Mouse (Mus musculus) layer of hippocampus, adult 11-12 months (tissue): ENCODE measurements around the gene Fcrla.

Experiments used
- DNase-seq: peaks from one replicate; pipeline ENCODE4 v3.0.0; 2022; ENCODE audit warnings: low spot score

Gene Fcrla

DNA sequence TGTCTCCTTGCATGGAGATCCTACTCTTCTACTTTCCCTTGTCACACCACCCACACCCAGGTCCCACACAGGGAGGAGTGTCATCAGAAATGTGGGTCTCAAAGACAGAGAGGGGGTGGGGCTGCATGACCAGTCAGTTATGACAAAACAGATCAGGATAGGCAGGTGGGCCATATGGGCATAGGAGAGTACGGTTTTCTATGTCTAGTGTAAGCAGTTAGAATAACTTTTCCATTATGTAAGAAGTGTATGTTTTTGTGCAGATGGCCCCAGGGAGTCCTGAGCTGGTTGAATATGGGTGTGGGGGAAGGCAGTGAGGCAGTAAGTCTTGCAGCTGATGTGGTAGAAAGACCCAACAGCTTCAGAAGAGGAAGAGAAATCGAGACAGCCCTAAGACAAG is 1.1 kb upstream of the Fcrla start:
- no peak for DNase-seq

DNA sequence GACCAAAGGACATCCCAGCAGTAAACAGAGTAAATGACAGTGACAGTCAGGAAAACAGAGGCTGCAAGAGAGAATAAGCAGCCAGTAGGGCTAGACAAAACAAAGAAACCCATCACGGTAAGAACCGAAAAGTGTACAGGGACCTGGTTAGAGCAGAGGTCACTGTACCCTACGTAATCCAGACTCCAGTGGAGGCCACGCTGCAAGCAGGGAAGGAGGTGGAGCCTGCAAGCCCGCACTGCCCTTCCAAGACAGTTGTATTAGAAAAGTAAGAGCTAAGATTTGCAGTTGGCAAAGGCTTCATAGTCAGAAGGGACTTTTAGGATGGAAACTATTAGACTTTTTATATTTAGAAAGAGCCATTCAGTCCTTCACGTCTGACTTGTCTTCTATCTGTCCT is 442 bp downstream of the Fcrla start:
- DNase-seq: no peak

DNA sequence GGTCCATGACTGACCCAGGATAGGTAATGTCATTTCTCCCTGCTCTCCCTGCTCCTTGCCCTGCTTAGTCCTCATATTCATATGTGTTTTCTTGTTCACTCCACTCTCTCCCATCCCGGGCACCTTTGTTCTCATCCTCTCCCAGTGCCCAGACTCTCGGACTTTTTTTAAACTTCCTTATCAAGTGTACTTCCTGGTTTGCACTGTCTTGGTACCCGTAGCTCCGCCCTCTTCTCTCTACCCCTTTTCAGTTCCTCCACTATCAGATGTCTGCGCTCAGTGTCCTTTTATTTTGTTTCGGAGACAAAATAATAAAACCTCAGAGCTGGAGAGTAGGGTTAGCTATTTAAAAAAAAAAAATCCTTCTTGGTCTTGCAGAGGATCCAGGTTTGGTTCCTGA is 2.9 kb downstream of the Fcrla start:
- peak; percentile 37 for DNase-seq

DNA sequence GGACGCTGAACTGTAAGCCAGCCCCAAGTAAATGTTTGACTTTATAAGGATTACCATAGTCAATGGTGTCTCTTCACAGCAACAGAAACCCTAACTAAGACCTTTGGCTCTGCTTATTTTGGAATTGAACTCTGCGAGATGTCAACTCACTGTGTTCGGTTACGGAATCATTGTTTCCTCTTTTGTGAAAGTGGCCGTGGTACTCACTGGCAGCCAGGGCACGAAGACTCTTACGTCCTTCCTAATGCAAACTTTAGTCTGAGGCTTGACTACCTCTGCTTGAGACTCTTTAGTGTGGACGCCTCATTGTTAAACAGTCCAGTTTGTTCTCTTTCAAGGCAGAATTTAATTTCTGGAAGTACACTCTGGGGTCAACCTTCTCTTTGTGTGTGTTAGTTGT is 8.1 kb downstream of the Fcrla start:
- DNase-seq: no peak

DNA sequence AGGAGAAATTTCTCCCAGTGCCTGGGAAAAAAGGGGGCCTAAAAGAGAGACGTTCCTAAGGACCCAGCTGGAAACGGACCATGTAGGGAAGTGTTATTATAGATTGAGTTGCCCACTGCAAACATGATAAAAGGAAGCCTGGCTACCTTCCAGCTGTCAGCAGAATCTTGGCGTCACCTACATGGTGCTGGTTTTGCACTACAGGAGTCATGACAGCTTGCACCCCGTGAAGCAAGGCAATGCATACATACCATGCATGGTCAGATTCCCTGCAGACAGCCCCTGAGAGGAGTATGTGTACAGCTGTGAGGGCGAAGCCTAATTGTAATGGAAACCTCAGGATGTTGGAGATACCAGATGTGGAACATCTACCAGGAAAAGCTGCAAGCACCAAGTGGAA is 11.7 kb downstream of the Fcrla start:
- no peak for DNase-seq

DNA sequence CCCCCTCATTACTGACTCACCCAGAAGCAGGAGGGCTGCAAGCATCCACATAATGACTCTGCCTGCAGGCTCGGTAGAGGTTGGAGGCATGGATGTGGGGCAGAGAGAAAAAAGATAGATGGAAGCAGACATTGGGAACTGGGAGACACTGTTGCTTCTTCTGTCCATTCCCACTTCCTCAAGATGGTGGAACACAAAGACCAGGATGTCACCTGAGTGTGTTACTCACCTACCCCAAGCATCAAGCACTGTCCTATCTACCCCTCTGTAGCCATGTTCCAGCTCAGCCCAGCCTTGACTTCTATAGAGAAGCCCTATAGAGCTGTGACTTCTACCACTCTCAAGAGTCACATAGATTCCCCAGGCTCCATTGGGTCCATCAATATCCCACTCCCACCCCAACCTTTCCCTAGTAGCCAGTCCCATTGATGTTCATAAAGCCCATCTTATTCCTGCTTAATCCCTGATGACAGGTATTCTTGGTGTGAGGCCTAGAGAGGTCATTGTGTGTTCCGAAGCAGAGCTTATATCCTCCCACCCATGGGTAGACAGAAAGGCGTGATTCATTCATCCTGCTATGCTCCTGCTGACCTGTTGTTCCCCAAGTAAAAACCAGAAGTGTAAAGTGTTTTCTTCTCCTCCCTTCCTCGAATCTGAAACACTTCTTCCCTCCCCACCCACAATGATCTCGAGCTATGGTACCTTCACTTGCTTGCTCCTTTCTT is 14.3 kb downstream of the Fcrla start, which contains the start of gene Fcrlb:
Gene Fcrlb (minus strand): TSS at position 51 of the 725 bp plus-strand sequence.
- no peak for DNase-seq

DNA sequence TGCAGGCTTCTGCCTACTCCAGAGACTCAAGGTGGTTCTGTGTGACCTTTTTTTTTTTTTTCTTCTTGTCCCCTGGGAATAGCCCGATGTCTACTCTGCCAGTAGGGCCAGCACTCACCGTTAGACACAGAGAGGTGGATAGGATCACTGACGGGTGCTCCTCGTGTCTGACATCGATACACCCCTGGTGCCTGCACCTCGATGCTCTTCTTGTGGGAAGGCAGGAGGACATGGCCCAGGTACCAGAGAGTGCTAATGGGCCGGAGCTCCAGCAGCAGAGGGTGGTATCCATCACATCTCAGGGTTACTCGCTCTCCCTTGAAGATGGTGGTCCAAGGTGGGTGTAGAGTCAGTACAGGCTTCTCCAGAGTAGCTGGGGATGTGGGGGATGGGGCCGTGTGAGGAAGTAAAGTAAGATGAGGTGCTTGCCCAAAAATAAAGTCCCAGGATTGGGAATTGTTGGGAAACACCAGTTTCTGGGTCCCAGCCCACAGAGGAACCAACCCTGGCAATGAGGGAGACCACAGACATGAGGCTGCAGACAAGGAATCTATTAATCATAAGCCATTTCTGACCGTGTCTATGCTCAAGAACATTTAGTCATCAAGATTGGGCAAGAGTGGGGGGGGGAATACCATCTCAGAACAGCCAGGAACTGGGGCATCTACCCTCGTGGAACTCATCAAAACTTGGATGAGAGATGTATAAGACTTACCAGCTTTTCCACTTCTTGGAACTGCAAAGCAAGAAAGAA is 15.3 kb downstream of the Fcrla start:
- no peak for DNase-seq

DNA sequence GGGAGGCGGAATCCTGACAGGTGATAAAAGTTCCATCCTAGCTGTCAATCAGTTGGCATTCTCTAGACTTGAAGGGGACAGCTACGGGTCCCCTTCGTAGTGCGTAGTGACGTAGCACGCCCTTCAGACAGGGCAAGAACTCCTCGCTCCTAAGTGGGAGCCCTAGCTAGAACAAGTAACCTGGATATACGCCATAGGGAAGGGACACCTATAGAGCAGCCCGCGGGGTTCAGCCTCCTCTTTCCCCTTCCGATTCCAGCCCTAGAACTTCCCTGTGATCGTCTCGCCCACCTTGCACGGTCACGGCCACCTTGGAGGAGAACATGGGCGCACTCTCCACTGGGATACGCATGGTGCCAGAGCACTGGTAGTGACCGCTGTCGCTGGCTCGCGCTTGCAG is 19.0 kb downstream of the Fcrla start:
- peak; percentile 16 for DNase-seq

DNA sequence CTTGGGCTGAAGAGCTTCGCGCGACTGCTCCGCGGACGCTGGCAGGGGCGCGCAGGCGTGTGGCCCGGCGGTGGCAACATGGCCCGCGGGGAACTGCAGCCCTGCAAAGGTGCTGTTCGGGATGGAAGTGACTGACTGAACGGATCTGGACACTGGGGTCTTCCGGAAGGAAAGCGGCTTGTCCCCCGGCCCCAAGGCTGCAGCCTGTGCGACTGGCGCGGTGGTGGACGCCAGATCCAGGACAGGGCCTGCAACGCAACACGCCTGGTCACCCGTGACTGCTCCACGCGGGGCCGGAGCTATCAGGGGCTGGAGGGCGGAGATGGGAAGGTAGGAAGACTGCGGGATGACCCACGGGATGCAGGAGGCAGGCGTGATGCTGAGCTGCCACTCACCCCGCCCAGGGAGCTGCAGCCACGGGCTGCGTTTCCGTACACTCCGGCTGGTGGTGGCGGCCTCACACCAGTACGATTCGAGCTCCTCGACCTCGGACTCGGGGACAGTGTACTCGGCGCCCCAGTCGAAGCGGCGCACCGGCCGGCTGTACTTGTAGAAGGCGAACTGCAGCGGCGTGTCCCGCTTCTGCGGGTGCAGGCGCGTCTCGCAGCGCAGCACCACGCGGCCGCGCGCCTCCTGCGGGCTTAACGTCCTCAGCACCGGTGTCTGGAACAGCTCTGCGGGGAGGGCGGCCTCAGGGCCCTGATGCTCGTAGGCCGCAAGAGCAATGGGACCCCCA is 19.8 kb downstream of the Fcrla start:
- DNase-seq: peak; percentile 26

DNA sequence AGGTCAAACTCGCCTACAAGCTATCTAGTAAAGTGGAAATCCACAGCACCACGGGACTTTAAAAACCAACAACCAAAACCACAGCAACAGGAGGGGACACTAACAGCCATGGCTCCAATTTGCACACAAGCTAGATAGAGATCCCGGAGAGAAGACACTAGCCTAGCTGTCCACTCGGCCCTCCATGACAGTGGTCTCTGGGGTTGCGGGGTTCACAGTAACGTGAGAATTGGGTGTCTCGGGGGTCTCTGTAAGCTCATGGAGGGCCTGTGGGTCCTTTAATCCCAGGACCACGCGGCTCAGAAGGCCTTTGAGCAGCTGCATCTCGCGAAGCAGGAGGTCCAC is 20.3 kb downstream of the Fcrla start:
- DNase-seq: no peak

DNA sequence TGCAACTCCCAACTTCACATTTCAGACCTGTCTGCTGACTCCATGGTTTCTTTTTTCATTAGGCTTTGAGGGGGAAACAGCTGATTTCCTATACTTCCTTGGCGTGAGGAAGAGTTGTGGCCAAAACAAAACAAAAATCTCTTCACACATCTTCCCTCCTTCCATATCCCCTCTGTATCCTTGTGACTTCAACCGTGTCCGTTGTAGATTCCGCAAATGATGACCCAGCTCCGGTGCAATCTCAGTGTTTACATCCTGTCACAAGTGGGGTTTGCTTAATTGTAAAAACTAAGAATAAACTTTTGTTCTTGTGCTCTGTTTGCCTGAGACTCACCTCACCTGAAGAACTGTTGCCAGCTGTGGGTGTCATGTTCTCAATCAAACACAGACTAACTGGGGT is 23.9 kb downstream of the Fcrla start:
- DNase-seq: no peak

DNA sequence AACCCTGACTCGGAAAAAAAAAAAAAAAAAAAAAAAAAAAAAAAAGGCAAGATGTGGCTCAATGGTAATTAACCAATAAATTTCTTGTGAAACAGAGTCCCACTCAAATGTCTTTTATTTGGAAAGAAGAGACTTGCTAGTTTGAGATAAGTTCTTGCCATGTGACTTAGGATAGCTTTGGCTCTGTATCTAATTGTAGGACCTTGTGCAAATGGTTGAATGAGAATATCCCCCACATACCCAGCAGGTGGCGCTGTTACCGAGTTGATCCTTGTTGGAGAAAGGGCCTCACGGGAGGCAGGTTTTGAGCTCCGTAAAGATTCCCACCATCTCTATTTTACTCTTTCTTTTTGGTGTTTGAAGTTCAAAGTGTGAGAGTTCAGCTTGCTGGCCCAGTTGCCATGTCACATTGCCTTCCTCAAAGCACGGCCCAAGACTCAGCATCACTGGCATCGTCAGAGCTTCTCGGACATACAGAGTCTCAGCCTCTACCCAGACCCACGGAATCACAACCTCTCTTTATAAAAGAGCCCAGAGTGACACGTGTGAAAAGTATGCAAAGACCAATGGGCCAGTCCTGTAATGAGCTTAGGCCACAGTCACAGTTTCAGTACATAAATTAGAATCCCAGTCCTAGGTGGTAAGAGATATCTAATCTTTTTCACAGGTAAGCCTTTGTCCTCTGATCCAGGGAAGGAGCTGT is 25.7 kb downstream of the Fcrla start:
- DNase-seq: peak; percentile 88

DNA sequence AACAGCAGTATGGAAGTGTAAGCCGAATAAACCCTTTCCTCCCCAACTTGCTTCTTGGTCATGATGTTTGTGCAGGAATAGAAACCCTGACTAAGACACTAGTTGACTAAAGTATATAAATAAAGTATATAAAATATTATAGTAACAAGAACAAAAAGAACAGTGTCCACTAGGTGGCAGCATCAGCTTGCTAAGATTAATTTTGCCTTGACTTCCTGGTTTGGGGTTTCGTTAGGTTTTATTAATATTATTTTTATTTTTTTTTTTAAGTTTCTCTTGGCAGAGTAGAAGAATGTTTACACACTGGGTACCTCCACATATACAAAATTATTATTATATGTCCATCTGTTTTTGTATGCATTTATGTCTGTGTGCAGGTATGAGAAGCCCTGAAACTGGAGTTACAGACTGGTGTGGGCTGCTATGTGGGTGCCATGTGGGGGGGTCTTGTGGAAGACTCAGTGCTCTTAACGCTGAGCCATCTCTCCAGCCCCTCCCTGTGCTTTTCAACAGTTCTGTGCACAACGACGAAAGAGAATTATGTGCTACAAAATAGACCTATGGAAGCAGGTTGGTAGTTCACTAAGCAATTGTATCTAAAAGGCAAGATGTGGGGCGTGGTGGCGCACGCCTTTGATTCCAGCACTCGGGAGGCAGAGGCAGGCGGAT is 26.4 kb downstream of the Fcrla start:
- peak; percentile 83 for DNase-seq

DNA sequence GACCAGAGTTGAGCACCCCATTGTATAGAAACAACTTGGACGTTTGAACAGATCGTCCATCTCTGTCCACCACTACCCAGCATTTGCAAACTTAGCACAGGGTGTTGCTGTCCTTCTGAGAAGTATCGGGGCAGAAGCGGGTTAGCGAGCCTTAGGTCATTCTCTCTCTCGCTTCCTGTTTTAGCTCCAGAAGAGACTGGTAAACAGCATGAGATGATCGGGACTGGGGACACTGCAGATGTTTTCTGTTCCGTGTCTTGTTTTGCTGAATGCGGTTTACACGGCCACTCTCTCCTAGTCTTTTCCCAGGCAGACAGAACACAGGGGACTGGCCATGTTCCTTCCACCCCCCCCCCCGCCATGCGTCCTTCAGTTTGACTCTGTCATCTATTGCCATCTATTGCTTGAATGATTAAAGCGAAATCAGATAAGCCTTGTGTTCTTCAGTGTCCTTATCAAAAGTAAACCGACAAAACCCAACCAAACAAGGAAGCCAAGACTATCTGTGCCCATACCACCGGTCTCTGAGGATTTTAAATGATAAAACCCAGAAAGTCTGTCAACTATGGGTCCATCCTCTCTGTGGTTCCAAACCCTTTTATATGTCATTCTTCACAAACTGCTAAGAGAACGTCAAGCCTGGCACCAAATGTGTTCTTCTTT is 28.8 kb downstream of the Fcrla start:
- no peak for DNase-seq

DNA sequence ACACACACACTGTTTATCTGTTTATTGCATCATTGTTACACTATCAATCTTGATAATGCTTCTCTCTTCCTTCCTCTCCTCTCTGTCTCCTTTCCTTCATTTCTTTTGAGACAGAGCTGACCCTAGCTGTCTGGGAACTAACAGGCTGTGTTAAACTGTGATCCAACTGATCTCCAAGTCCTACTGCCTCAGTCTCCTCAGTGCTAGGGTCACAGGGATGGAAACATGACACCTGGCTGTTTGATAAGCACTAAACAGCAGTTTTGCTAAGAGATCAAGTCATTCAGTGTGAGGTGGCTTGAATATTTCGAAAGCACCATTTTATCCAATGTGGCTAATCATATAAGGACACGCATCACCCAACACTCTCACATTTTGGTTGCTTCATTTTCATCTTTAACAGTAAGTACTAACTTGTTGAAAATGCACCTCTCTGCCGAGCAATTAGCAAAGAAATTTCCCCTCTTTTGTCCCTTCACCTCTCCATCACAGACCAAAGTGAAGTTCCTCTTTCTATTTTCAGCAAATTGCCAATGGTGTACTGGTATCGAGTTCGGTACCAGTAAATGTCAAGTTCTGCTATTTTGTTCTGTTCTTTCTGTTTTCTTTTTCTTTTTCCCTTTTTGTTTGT is 30.6 kb downstream of the Fcrla start:
- no peak for DNase-seq

DNA sequence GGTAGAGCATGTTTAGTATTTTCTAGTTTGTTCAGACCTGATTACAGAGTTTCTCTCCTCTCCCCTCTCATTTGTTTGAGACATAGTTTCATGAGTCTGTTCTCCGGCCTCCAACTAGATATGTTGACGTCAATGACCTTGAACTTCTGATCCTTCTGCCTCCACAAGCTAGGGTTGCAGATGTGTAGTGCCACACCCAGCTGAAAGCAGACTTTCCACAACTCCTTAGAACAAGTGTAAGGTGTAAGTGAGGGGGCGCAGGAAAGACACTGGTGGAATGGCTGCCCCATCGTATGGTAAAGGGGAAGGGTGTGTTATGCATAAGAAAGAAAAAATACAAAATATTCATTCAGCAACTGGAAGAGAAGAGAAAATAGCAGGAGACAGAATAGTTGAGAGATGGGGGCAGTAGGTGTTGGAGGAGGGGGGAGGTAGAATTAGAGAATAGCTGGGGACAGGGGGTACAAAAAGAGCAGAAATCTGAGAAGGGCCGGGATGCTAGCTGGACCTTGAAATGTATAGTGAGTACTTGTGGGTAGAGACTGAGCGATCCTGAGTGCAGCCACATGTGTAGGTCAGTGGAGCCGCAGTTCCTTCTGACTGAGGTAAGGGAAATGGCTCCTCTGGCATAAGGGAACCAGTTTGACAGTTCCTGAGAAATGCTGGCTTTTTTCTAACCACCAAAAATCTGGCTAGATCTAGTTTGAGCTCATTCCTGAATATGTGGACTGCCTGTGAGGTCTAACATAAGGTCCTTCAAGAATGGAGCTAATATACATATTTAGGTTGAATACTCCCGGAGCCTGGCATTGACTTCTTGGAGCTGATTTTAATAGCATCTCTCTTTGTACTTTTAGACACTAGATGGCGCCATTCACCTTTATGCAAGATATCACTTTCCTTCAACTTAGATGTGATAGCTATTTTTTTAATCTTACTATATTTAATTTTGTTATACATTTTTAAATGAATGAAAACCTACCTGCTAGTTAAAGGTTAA is 32.5 kb downstream of the Fcrla start:
- peak; percentile 36 for DNase-seq

DNA sequence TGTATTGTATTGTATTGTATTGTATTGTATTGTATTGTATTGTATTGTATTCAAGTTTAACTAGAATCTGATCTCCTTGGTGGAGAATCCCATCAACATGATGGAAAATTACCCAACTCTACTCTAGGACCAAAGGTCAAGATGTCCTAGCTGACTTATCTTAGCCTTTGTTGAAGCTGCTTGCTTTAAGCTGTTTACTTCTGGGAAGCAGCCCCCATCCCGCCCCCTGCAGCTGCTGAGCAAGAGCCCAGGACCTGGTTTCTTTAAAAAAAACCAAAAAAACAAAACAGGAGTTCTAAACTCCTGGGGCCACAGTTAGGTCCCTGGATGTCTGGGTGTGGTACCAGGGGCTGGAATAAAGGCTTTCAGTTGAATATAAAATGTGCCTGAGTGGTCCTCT is 35.1 kb downstream of the Fcrla start:
- DNase-seq: no peak

DNA sequence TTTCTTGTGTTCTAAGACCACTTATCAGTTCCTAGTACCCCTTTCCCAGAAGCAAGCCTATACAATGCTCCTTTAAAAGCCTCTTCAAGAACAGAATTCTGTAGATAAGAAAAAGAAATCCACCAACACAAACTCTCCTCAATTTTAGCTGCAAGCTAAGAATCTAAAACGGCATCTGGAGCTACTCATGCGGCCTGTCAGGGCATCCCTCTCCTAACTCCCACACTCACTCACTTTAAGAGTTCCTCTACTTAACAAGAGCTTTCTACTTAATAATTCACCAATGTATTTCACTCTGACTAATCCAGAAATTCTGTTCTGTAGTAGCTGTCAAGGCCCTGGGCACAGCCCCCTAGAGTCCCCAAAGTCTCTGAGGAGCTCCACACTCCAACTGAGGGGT is 35.7 kb downstream of the Fcrla start:
- DNase-seq: no peak

DNA sequence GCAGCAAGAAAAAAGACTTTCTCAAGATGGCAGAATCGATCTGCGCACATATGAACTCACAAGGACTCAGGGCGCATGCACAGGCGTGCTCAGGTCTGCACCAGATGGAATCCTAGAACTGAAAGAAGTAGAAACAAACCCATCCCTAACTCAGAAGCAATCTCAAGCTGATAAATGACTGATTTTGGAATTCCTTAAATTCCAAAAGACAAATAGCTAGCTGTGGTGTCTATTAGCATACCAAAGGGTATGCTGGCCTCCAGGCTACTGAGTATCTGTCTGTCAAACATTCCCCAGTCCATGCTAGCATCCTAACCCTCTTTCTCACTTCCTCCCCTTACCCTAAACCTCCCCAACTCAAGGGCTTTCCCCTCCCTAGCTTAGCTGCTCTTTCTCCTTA is 38.1 kb downstream of the Fcrla start:
- DNase-seq: no peak

DNA sequence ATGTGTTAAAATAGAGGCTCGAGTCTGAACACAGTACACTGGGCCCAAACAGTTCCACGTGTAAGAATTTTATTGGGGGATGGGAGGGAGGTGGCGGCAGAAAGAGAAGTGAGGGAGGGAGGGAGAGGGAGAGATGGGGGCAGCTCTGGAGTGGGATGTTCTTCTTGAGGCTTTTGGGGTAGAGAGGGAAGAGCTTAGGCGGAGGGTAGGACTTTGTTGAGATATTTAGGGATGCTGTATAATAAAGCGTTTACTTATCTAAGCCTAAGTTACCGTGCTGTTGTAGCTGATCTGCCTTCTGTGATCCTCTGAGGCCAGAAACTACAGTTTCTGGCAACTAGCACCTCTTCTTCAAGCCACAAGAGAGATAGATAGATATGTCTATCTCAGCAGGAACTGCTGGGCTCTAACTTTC is 41.3 kb downstream of the Fcrla start:
- DNase-seq: no peak
